Mouse (Mus musculus) cerebellum, adult 9-10 months (tissue): ENCODE data around the gene Ccdc141.

Experiments
- DNase-seq: peaks from one replicate; pipeline ENCODE4 v3.0.0; 2022

Ccdc141 gene

GRCm38 (mm10) chr2:77173821-77174220 lies 3.4 kb upstream of the Ccdc141 start:
- no peak for DNase-seq

- DNase-seq: no peak
Observed at GRCm38 (mm10) chr2:77173366-77173765, 2.9 kb upstream of the Ccdc141 start.

- no peak for DNase-seq
Observed at GRCm38 (mm10) chr2:77172241-77172671, 1.8 kb upstream of the Ccdc141 start.

GRCm38 (mm10) chr2:77171444-77172240 lies 1.2 kb upstream of the Ccdc141 start:
- DNase-seq: no peak

GRCm38 (mm10) chr2:77169916-77170632 lies 362 bp downstream of the Ccdc141 start:
- no peak for DNase-seq

- no peak for DNase-seq
Observed at GRCm38 (mm10) chr2:77169218-77169617, 1.2 kb downstream of the Ccdc141 start.

GRCm38 (mm10) chr2:77168781-77169180 lies 1.7 kb downstream of the Ccdc141 start:
- no peak for DNase-seq

GRCm38 (mm10) chr2:77168081-77168685 lies 2.3 kb downstream of the Ccdc141 start:
- DNase-seq: no peak

GRCm38 (mm10) chr2:77166366-77166765 lies 4.1 kb downstream of the Ccdc141 start:
- DNase-seq: no peak

- no peak for DNase-seq
Observed at GRCm38 (mm10) chr2:77164662-77165061, 5.8 kb downstream of the Ccdc141 start.

- no peak for DNase-seq
Observed at GRCm38 (mm10) chr2:77163381-77163780, 7.1 kb downstream of the Ccdc141 start.

GRCm38 (mm10) chr2:77162135-77162534 lies 8.3 kb downstream of the Ccdc141 start:
- no peak for DNase-seq

- no peak for DNase-seq
Observed at GRCm38 (mm10) chr2:77157546-77157945, 12.9 kb downstream of the Ccdc141 start.

GRCm38 (mm10) chr2:77154080-77154479 lies 16.4 kb downstream of the Ccdc141 start:
- no peak for DNase-seq

GRCm38 (mm10) chr2:77151255-77151654 lies 19.2 kb downstream of the Ccdc141 start:
- no peak for DNase-seq

- no peak for DNase-seq
Observed at GRCm38 (mm10) chr2:77149576-77149975, 20.9 kb downstream of the Ccdc141 start.

- DNase-seq: no peak
Observed at GRCm38 (mm10) chr2:77148215-77148614, 22.2 kb downstream of the Ccdc141 start.

GRCm38 (mm10) chr2:77146968-77147367 lies 23.5 kb downstream of the Ccdc141 start:
- DNase-seq: no peak

- no peak for DNase-seq
Observed at GRCm38 (mm10) chr2:77146291-77146690, 24.1 kb downstream of the Ccdc141 start.

- DNase-seq: no peak
Observed at GRCm38 (mm10) chr2:77143536-77143935, 26.9 kb downstream of the Ccdc141 start.

GRCm38 (mm10) chr2:77138879-77139278 lies 31.6 kb downstream of the Ccdc141 start:
- no peak for DNase-seq

- no peak for DNase-seq
Observed at GRCm38 (mm10) chr2:77134906-77135305, 35.5 kb downstream of the Ccdc141 start.

GRCm38 (mm10) chr2:77133407-77133806 lies 37.0 kb downstream of the Ccdc141 start:
- no peak for DNase-seq

GRCm38 (mm10) chr2:77126939-77127338 lies 43.5 kb downstream of the Ccdc141 start:
- no peak for DNase-seq
